In the genomic region with DNA sequence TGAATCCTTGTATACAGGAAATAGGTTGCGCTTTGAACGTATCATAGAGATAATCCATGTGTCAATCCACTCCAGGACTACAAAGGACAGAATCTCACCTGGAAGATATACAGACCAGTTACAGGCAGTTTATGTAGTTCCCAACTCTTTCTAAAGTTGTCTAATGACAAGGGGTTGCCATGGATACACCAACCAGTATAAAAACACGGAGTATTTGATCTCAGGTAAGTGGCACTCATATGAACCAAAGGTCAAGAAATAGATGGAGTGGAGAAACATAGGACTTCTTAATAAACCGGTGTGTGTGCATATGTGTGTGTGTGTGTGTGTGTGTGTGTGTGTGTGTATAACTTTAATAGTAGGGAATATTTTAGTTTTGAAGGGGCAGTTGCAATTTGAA, we compare ENCODE assay signal across 24 mouse cellular contexts.
DNase-seq lines count a peak whose midpoint lies in the region; ATAC-seq and TF ChIP-seq lines count a peak whose summit lies in the region.
"Had no signal": no experiment of that assay in that cellular context is flagged by ENCODE, and none has a peak within 500 bp of the region (broad histone marks: within the 10 kb centered on the region; RNA-seq: fewer than 3 reads in every experiment).

No protein-coding gene starts in this region.

- 58% methylated on average over 4 of the region's 4 CpGs for WGBS in lung, embryonic 14.5 days
- WGBS in lung, postnatal 0 days: 58% methylated on average over 4 of the region's 4 CpGs

- H3K36me3 ChIP-seq in lung, embryonic 14.5 days (ENCODE audit: insufficient read depth): no peaks in the 10 kb centered on the region
- no peaks in the 10 kb centered on the region for H3K36me3 ChIP-seq in lung, postnatal 0 days (ENCODE audit: insufficient read depth, low read length)
- H3K36me3 ChIP-seq: embryonic facial prominence, embryonic 10.5 days; embryonic facial prominence, embryonic 12.5 days; forebrain, embryonic 15.5 days; G1E had no signal

- no peaks in the 10 kb centered on the region for H3K27me3 ChIP-seq in lung, embryonic 14.5 days (ENCODE audit: insufficient read depth, low read length)
- no peaks in the 10 kb centered on the region for H3K27me3 ChIP-seq in lung, postnatal 0 days (replicated peaks; ENCODE audit: insufficient read depth, low read length)
- H3K27me3 ChIP-seq: CH12.LX; embryonic facial prominence, embryonic 12.5 days; forebrain, embryonic 13.5 days; forebrain, embryonic 15.5 days had no signal

- H3K9me3 ChIP-seq in lung, embryonic 14.5 days (ENCODE audit: low read depth, low read length): no peaks in the 10 kb centered on the region
- no peaks in the 10 kb centered on the region for H3K9me3 ChIP-seq in lung, postnatal 0 days (ENCODE audit: low read length)
- H3K9me3 ChIP-seq: embryonic facial prominence, embryonic 10.5 days; embryonic facial prominence, embryonic 12.5 days; forebrain, embryonic 13.5 days; forebrain, embryonic 15.5 days had no signal

- DNase-seq in lung, embryonic 14.5 days: peak; percentile 27
- DNase-seq in lung, adult 18-20 months: no peak
- DNase-seq in lung, postnatal 0 days (ENCODE audit: low spot score): peak; percentile 47
- no peak for DNase-seq in lung, postnatal 14 days
- peak; percentile 10 for DNase-seq in lung, postnatal 36 days
- no peak for DNase-seq in lung, postnatal 4 days
- DNase-seq: adrenal gland, adult 8-10 months; adrenal gland, postnatal 14 days; adrenal gland, postnatal 36 days; B cell, adult 2 months; cerebellum, adult 11-12 months; cerebellum, adult 2 months; cerebellum, adult 9-10 months; cerebellum, postnatal 10 days; cerebellum, postnatal 25 days had no signal

- no peak overlapping the region for H3K9ac ChIP-seq in lung, embryonic 14.5 days
- no peak overlapping the region for H3K9ac ChIP-seq in lung, postnatal 0 days (replicated peaks; ENCODE audit: low read depth)
- H3K9ac ChIP-seq: embryonic facial prominence, embryonic 12.5 days; forebrain, embryonic 13.5 days; forebrain, embryonic 15.5 days had no signal

- no peak overlapping the region for H3K4me2 ChIP-seq in lung, embryonic 14.5 days
- H3K4me2 ChIP-seq in lung, postnatal 0 days (replicated peaks; ENCODE audit: low read depth, low read length): no peak overlapping the region
- H3K4me2 ChIP-seq: embryonic facial prominence, embryonic 12.5 days; forebrain, embryonic 13.5 days; forebrain, embryonic 15.5 days had no signal

- H3K27ac ChIP-seq in lung, embryonic 14.5 days (ENCODE audit: low read depth): no peak overlapping the region
- H3K27ac ChIP-seq in lung, postnatal 0 days (ENCODE audit: low read length): no peak overlapping the region
- H3K27ac ChIP-seq: embryonic facial prominence, embryonic 10.5 days; embryonic facial prominence, embryonic 12.5 days; forebrain, embryonic 13.5 days; forebrain, embryonic 15.5 days had no signal

- no peak for TF ChIP-seq CTCF in lung, embryonic 14.5 days (IDR thresholded peaks at IDR 0.05; ENCODE audit: low read depth)
- no peak for TF ChIP-seq CTCF in lung, postnatal 0 days (IDR thresholded peaks at IDR 0.05)

- peak; percentile 35; the same call in 1 of the 2 replicates for ATAC-seq in lung, embryonic 14.5 days (ENCODE audit: insufficient read depth)
- peak; percentile 57; the same call in 1 of the 2 replicates for ATAC-seq in lung, postnatal 0 days
- ATAC-seq: activated CD4-positive, CD25-positive, alpha-beta regulatory T cell, adult 4 months; CD4-positive, CD25-positive, alpha-beta regulatory T cell, adult 4 months; forebrain, embryonic 13.5 days; forebrain, embryonic 15.5 days; Patski had no signal

- H3K4me1 ChIP-seq in lung, embryonic 14.5 days (ENCODE audit: insufficient read depth): no peaks in the 10 kb centered on the region
- no peaks in the 10 kb centered on the region for H3K4me1 ChIP-seq in lung, postnatal 0 days (ENCODE audit: insufficient read depth, low read depth, low read length)
- H3K4me1 ChIP-seq: embryonic facial prominence, embryonic 12.5 days; forebrain, embryonic 13.5 days; forebrain, embryonic 15.5 days had no signal

- TF ChIP-seq EP300 in lung, postnatal 0 days (IDR thresholded peaks at IDR 0.05): no peak

- H3K4me3 ChIP-seq in lung, embryonic 14.5 days (ENCODE audit: low read depth, low read length): no peak overlapping the region
- no peak overlapping the region for H3K4me3 ChIP-seq in lung, postnatal 0 days (ENCODE audit: low read depth, low read length)
- H3K4me3 ChIP-seq: embryonic facial prominence, embryonic 10.5 days; embryonic facial prominence, embryonic 12.5 days; forebrain, embryonic 13.5 days; forebrain, embryonic 15.5 days had no signal

Comparison
In these comparisons a context has a peak if more than half of its experiments do, and no peak if none do; other contexts are left out.
1. DNase-seq: peak in lung, embryonic 14.5 days (single experiment), lung, postnatal 0 days (single experiment) and lung, postnatal 36 days (single experiment); none in lung, adult 18-20 months (0 of 2), lung, postnatal 14 days (single experiment) and lung, postnatal 4 days (0 of 2).